Mouse (Mus musculus) small intestine, adult 2 months (tissue): ENCODE data around the gene Cyp4v3.

ENCODE experiments used
- CTCF ChIP-seq: fragments of 200-500 bp; IDR thresholded peaks from 2 replicates; pipeline ENCODE4 v1.5.1; 2012; ENCODE audit warnings: low read depth, mild to moderate bottlenecking, control low read depth, inconsistent platforms, low read length, moderate library complexity, mixed read lengths; ENCODE audit not compliant: insufficient replicate concordance, insufficient read length; ENCODE audit errors: extremely low read depth
- POLR2A ChIP-seq: fragments of 200-500 bp; IDR thresholded peaks from 2 replicates; pipeline ENCODE4 v1.6.1; 2012; ENCODE audit warnings: low read depth, mild to moderate bottlenecking, control low read depth, inconsistent platforms, low read length, moderate library complexity

GRCm38 (mm10) chr8:45355809-45356208, 22.8 kb upstream of the Cyp4v3 start:
- TF ChIP-seq CTCF, result no peak
- no peak for TF ChIP-seq POLR2A
